Mouse (Mus musculus) brain, embryonic 14.5 days (tissue): ENCODE measurements at regions not wholly inside any gene's neighbourhood (a gene's known extent, or its start where the extent isn't known, plus 50 kb on each side); places are given as distances from the start of the nearest gene placed in this dataset.

Experiments
- CTCF ChIP-seq: fragments of 200-500 bp; IDR thresholded peaks from 2 replicates; pipeline ENCODE4 v1.5.1; 2012; ENCODE audit warnings: inconsistent platforms, mild to moderate bottlenecking, moderate library complexity, borderline replicate concordance; ENCODE audit not compliant: insufficient read depth, insufficient read length; ENCODE audit errors: extremely low read depth
- POLR2A ChIP-seq: fragments of 200-500 bp; IDR thresholded peaks from 2 replicates; pipeline ENCODE4 v1.6.1; 2012; ENCODE audit warnings: mild to moderate bottlenecking, inconsistent platforms, borderline replicate concordance; ENCODE audit not compliant: poor library complexity, insufficient read depth, insufficient read length, severe bottlenecking; ENCODE audit errors: extremely low read depth

DNA sequence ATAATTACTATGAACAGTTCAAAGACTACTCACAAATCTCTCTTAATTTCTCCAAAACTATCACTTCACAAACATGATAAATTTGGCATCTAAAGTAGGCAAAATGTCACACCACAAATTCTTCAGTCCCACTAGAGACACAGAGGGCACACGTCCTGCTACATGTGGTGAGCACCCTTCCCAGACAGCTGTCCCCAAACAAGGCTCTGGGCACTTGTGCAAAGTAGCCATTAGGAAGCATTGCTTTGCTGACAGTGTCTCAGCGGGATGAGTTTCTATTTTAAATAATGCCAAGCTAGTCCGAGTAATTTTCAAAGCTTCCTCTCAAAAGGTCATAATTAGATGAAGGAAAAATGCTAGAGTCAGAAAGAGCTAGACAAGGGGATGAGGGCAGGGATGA, 169.1 kb upstream of the Fn1 start:
- TF ChIP-seq CTCF (no peak), POLR2A (no peak)
